In the genomic region with DNA sequence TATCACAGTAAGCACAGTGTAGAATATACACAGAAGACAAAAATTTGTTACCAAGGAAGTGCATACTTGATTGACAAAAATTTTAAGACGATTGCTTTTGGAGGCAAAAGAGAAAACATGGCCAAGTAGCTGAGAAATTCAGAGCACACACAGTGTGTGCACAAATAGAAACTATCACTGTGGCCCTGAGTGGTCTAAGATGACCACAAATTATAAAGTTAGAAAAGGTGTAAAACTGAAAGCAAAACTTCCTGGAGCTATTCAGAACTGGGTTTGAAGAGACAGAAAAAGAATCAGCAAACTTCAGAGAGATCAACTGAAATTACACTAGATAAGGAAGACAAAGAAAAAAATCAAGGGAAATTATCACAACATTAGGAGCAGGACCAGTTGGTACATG, we compare ENCODE assay signal across 21 mouse cellular contexts.
"Had no signal": no experiment of that assay in that cellular context is flagged by ENCODE, and none has a peak within 500 bp of the region (broad histone marks: within the 10 kb centered on the region; RNA-seq: fewer than 3 reads in every experiment).

No protein-coding gene starts in this region.

- H3K36me3 ChIP-seq: lung, embryonic 15.5 days; midbrain, embryonic 10.5 days; midbrain, embryonic 12.5 days; neural tube, embryonic 13.5 days; neural tube, embryonic 15.5 days had no signal

- H3K27me3 ChIP-seq: lung, embryonic 15.5 days; midbrain, embryonic 12.5 days; neural tube, embryonic 13.5 days; neural tube, embryonic 15.5 days had no signal

- ATAC-seq: lung, postnatal 0 days; midbrain, embryonic 16.5 days had no signal

- H3K9ac ChIP-seq: lung, embryonic 15.5 days; midbrain, embryonic 12.5 days; neural tube, embryonic 13.5 days; neural tube, embryonic 15.5 days had no signal

- H3K27ac ChIP-seq: lung, embryonic 15.5 days; macrophage; midbrain, embryonic 10.5 days; midbrain, embryonic 12.5 days; neural tube, embryonic 13.5 days; neural tube, embryonic 15.5 days had no signal

- H3K9me3 ChIP-seq: lung, embryonic 15.5 days; midbrain, embryonic 10.5 days; midbrain, embryonic 12.5 days; neural tube, embryonic 13.5 days; neural tube, embryonic 15.5 days had no signal

- H3K4me1 ChIP-seq: lung, embryonic 15.5 days; midbrain, embryonic 10.5 days; midbrain, embryonic 12.5 days; neural tube, embryonic 13.5 days; neural tube, embryonic 15.5 days had no signal

- H3K4me3 ChIP-seq: lung, embryonic 15.5 days; midbrain, embryonic 10.5 days; midbrain, embryonic 12.5 days; myocyte; neural tube, embryonic 13.5 days; neural tube, embryonic 15.5 days had no signal

- DNase-seq: lung, adult 2 months; lung, postnatal 14 days; lung, postnatal 36 days; midbrain, embryonic 14.5 days; retina, postnatal 1 day; right cerebral cortex, adult 18-20 months; right cerebral cortex, postnatal 25 days; right cerebral cortex, postnatal 4 days; spleen, adult 18-20 months; thymus, adult 18-20 months; thymus, postnatal 14 days; thymus, postnatal 36 days had no signal

- H3K4me2 ChIP-seq: lung, embryonic 15.5 days; midbrain, embryonic 12.5 days; neural tube, embryonic 13.5 days; neural tube, embryonic 15.5 days had no signal
